Mouse (Mus musculus): ENCODE measurements around the gene Pde6h.

- TF ChIP-seq POLR2A (IDR thresholded peaks at IDR 0.05; ENCODE audit: extremely low read depth, insufficient read depth, low read length) (no peak), CTCF (IDR thresholded peaks at IDR 0.05; ENCODE audit: low read depth, low read length) (no peak)
Measured at GRCm38 (mm10) chr6:136887854-136888253, 35.8 kb upstream of the Pde6h start.

All from liver, adult 2 months (tissue).